Mouse (Mus musculus): ENCODE measurements around the gene Alg11. TPM values are rescaled to one million over a fixed set of nuclear protein-coding genes. Genes with fewer than 3 reads are reported as not detected.

Alg11 gene
- 28.6 and 35.7 TPM in 2 replicates for polyA plus RNA-seq (2015; fragmentation: Nextera tagmentation; extraction: Ambion mirVana)

GRCm38 (mm10) chr8:22060446-22060889 is at the start of gene Alg11:
Alg11 (plus strand) TSS chr8:22060721.
- Histone ChIP-seq H3K36me3 (peaks cover 19% of the 10 kb centered on the region), H3K27ac (replicated peaks) (no peak within 1 kb of the TSS), H3K4me3 (replicated peaks) (peak within 1 kb of the TSS; percentile 75), H3K9ac (peak within 1 kb of the TSS; percentile 60), H3K4me2 (replicated peaks) (peak within 1 kb of the TSS; percentile 98), H3K4me1 (peaks cover 10% of the 10 kb centered on the region), H3K27me3 (peaks cover 30% of the 10 kb centered on the region), H3K9me3 (replicated peaks) (no peaks in the 10 kb centered on the region)
- WGBS: under 1% methylated on average over 35 of the region's 36 CpGs
- ATAC-seq (ENCODE audit: insufficient number of reproducible peaks, low FRiP score, low TSS enrichment, low read depth): peak; percentile 100

GRCm38 (mm10) chr8:22013034-22013707 is 47.4 kb upstream of the Alg11 start:
- Histone ChIP-seq H3K27me3 (no peaks in the 10 kb centered on the region), H3K9ac (no peak overlapping the region)

GRCm38 (mm10) chr8:22017731-22018130 is 42.8 kb upstream of the Alg11 start:
- Histone ChIP-seq H3K36me3 (no peaks in the 10 kb centered on the region), H3K9ac (no peak overlapping the region), H3K4me1 (no peaks in the 10 kb centered on the region), H3K4me3 (replicated peaks) (no peak overlapping the region), H3K9me3 (replicated peaks) (no peaks in the 10 kb centered on the region), H3K4me2 (replicated peaks) (no peak overlapping the region), H3K27me3 (no peaks in the 10 kb centered on the region), H3K27ac (replicated peaks) (no peak overlapping the region)
- ATAC-seq (ENCODE audit: insufficient number of reproducible peaks, low FRiP score, low TSS enrichment, low read depth): no peak
- 36% methylated on average over 7 of the region's 7 CpGs for WGBS

More at GRCm38 (mm10) chr8:22013034-22013707, 47.4 kb upstream of the Alg11 start:
- WGBS: 55% methylated on average over 24 of the region's 24 CpGs
- H3K27ac ChIP-seq (replicated peaks): no peak overlapping the region
- no peaks in the 10 kb centered on the region for H3K36me3 ChIP-seq
- H3K4me3 ChIP-seq (replicated peaks): 0 out of 2 replicates have a peak overlapping the region, but pooled peaks have one; percentile 11
- peak; percentile 63; the same call in 1 of the 2 replicates for ATAC-seq (ENCODE audit: insufficient number of reproducible peaks, low FRiP score, low TSS enrichment, low read depth)
- no peak overlapping the region; the same call in 1 of the 2 replicates for H3K4me2 ChIP-seq (replicated peaks)
- no peaks in the 10 kb centered on the region for H3K9me3 ChIP-seq (replicated peaks)
- H3K4me1 ChIP-seq: no peaks in the 10 kb centered on the region

- Histone ChIP-seq H3K9me3 (replicated peaks) (no peaks in the 10 kb centered on the region), H3K27me3 (no peaks in the 10 kb centered on the region), H3K27ac (replicated peaks) (no peak overlapping the region), H3K9ac (no peak overlapping the region), H3K36me3 (no peaks in the 10 kb centered on the region), H3K4me2 (replicated peaks) (no peak overlapping the region), H3K4me1 (no peaks in the 10 kb centered on the region), H3K4me3 (replicated peaks) (no peak overlapping the region)
- 84% methylated on average over 5 of the region's 5 CpGs for WGBS
- no peak for ATAC-seq (ENCODE audit: insufficient number of reproducible peaks, low FRiP score, low TSS enrichment, low read depth)
Measured at GRCm38 (mm10) chr8:22019498-22019897, 41.0 kb upstream of the Alg11 start.

GRCm38 (mm10) chr8:22022244-22022643 is 38.3 kb upstream of the Alg11 start:
- Histone ChIP-seq H3K36me3 (no peaks in the 10 kb centered on the region), H3K27ac (replicated peaks) (no peak overlapping the region), H3K27me3 (no peaks in the 10 kb centered on the region), H3K4me1 (no peaks in the 10 kb centered on the region), H3K4me2 (replicated peaks) (no peak overlapping the region), H3K9me3 (replicated peaks) (no peaks in the 10 kb centered on the region), H3K4me3 (replicated peaks) (no peak overlapping the region), H3K9ac (no peak overlapping the region)
- ATAC-seq (ENCODE audit: insufficient number of reproducible peaks, low FRiP score, low TSS enrichment, low read depth): no peak
- WGBS: 35% methylated on average over 7 of the region's 7 CpGs

GRCm38 (mm10) chr8:22025241-22025640 is 35.3 kb upstream of the Alg11 start:
- no peak overlapping the region for H3K27ac ChIP-seq (replicated peaks)

GRCm38 (mm10) chr8:22028973-22029372 is 31.5 kb upstream of the Alg11 start:
- H3K4me2 ChIP-seq (replicated peaks): no peak overlapping the region
- ATAC-seq (ENCODE audit: insufficient number of reproducible peaks, low FRiP score, low TSS enrichment, low read depth): no peak
- H3K4me3 ChIP-seq (replicated peaks): no peak overlapping the region
- H3K27ac ChIP-seq (replicated peaks): no peak overlapping the region
- no peaks in the 10 kb centered on the region for H3K27me3 ChIP-seq
- no peaks in the 10 kb centered on the region for H3K36me3 ChIP-seq
- WGBS: 85% methylated on average over 3 of the region's 3 CpGs
- H3K9ac ChIP-seq: no peak overlapping the region
- no peaks in the 10 kb centered on the region for H3K4me1 ChIP-seq
- H3K9me3 ChIP-seq (replicated peaks): no peaks in the 10 kb centered on the region

More at GRCm38 (mm10) chr8:22025241-22025640, 35.3 kb upstream of the Alg11 start:
- no peaks in the 10 kb centered on the region for H3K4me1 ChIP-seq
- H3K4me3 ChIP-seq (replicated peaks): no peak overlapping the region
- no peaks in the 10 kb centered on the region for H3K9me3 ChIP-seq (replicated peaks)
- H3K4me2 ChIP-seq (replicated peaks): no peak overlapping the region
- H3K9ac ChIP-seq: no peak overlapping the region
- no peaks in the 10 kb centered on the region for H3K27me3 ChIP-seq
- 70% methylated on average over 4 of the region's 4 CpGs for WGBS
- H3K36me3 ChIP-seq: no peaks in the 10 kb centered on the region
- no peak for ATAC-seq (ENCODE audit: insufficient number of reproducible peaks, low FRiP score, low TSS enrichment, low read depth)

- no peak overlapping the region for H3K9ac ChIP-seq
- ATAC-seq (ENCODE audit: insufficient number of reproducible peaks, low FRiP score, low TSS enrichment, low read depth): no peak
- H3K4me1 ChIP-seq: no peaks in the 10 kb centered on the region
- H3K4me2 ChIP-seq (replicated peaks): no peak overlapping the region
- no peak overlapping the region for H3K4me3 ChIP-seq (replicated peaks)
- H3K9me3 ChIP-seq (replicated peaks): no peaks in the 10 kb centered on the region
- H3K27me3 ChIP-seq: no peaks in the 10 kb centered on the region
- no peak overlapping the region for H3K27ac ChIP-seq (replicated peaks)
- H3K36me3 ChIP-seq: no peaks in the 10 kb centered on the region
- 83% methylated on average over 3 of the region's 3 CpGs for WGBS
Measured at GRCm38 (mm10) chr8:22030990-22031389, 29.5 kb upstream of the Alg11 start.

GRCm38 (mm10) chr8:22036137-22036536 is 24.4 kb upstream of the Alg11 start:
- Histone ChIP-seq H3K4me1 (no peaks in the 10 kb centered on the region), H3K4me3 (replicated peaks) (no peak overlapping the region), H3K36me3 (no peaks in the 10 kb centered on the region), H3K9me3 (replicated peaks) (no peaks in the 10 kb centered on the region), H3K27me3 (0 out of 2 replicates have a peak, but pooled peaks cover 4% of the 10 kb centered on the region), H3K27ac (replicated peaks) (no peak overlapping the region), H3K4me2 (replicated peaks) (no peak overlapping the region), H3K9ac (no peak overlapping the region)
- ATAC-seq (ENCODE audit: insufficient number of reproducible peaks, low FRiP score, low TSS enrichment, low read depth): no peak
- WGBS: 85% methylated on average over 9 of the region's 9 CpGs

GRCm38 (mm10) chr8:22037022-22037421 is 23.5 kb upstream of the Alg11 start:
- Histone ChIP-seq H3K9me3 (replicated peaks) (no peaks in the 10 kb centered on the region), H3K4me2 (replicated peaks) (no peak overlapping the region), H3K27me3 (0 out of 2 replicates have a peak, but pooled peaks cover 4% of the 10 kb centered on the region), H3K27ac (replicated peaks) (no peak overlapping the region), H3K36me3 (no peaks in the 10 kb centered on the region), H3K4me3 (replicated peaks) (no peak overlapping the region), H3K9ac (no peak overlapping the region), H3K4me1 (no peaks in the 10 kb centered on the region)
- no peak for ATAC-seq (ENCODE audit: insufficient number of reproducible peaks, low FRiP score, low TSS enrichment, low read depth)
- WGBS: 76% methylated on average over 7 of the region's 7 CpGs

- no peak overlapping the region for H3K4me3 ChIP-seq (replicated peaks)
- 0 out of 2 replicates have a peak, but pooled peaks cover 4% of the 10 kb centered on the region for H3K27me3 ChIP-seq
- no peak overlapping the region for H3K9ac ChIP-seq
- H3K4me2 ChIP-seq (replicated peaks): no peak overlapping the region
- WGBS: 9% methylated on average over 15 of the region's 15 CpGs
- no peaks in the 10 kb centered on the region for H3K4me1 ChIP-seq
- H3K9me3 ChIP-seq (replicated peaks): no peaks in the 10 kb centered on the region
- ATAC-seq (ENCODE audit: insufficient number of reproducible peaks, low FRiP score, low TSS enrichment, low read depth): no peak
- no peak overlapping the region for H3K27ac ChIP-seq (replicated peaks)
- H3K36me3 ChIP-seq: no peaks in the 10 kb centered on the region
Measured at GRCm38 (mm10) chr8:22039468-22040152, 20.9 kb upstream of the Alg11 start.
